ENCODE assay signal across 8 mouse cellular contexts in the genomic region with DNA sequence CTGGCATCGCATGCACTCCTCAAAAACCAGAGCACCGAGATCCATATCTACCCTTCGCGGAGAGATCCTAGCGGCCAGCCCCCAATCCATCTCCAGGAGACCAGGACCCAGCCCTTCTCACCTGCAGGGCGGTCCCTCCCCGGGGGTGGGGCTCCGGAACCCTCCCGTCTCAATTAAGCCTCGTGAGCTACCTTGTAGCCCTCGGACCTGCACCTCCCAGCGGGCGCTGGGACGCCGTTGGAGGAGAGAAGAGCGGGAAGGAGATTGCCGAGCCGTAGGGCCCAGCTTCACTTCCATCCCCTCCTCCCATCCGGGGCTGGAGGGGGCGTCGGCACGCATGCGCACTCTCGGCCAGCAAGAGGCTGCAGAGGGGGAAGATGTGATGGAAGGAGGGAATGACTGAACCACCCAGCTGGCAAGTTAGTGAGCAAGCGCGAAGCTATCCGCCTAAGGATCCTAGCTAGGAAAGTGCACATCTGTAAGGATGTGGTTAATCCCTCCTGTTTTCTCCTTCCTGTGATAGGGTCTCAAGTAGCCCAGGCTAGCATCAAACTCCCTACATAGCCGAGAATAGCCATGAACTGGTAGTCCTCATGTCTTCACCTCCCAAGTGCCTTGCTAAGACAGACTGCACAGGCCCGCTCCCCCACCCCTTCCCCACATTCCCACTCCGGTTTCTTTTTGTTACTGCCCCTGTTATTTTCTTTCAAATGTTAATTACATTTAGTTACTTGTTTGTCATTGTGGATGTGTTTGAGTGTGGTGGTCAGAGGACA. TPM values are rescaled to one million over a fixed set of nuclear protein-coding genes. Genes with fewer than 3 reads are reported as not detected.
DNase-seq lines count a peak whose midpoint lies in the region; ATAC-seq and TF ChIP-seq lines count a peak whose summit lies in the region.

A gene (plus strand): TSS at position 214 of the 776 bp plus-strand sequence.
A gene (minus strand): TSS at position 312 of the 776 bp plus-strand sequence.

- no peak for TF ChIP-seq EP300 in heart, adult 2 months (IDR thresholded peaks at IDR 0.05; ENCODE audit: insufficient read depth, low read depth, low read length)

- H3K4me1 ChIP-seq in heart, adult 2 months (ENCODE audit: control insufficient read depth, insufficient read depth, low read length): no peaks in the 10 kb centered on the region; the same call in 1 of the 2 replicates
- no peaks in the 10 kb centered on the region; the same call in 1 of the 2 replicates for H3K4me1 ChIP-seq in intestine, embryonic 14.5 days (replicated peaks; ENCODE audit: control insufficient read depth, insufficient read depth, low read length)
- peaks cover 4% of the 10 kb centered on the region; the same call in 1 of the 2 replicates for H3K4me1 ChIP-seq in limb, embryonic 13.5 days
- H3K4me1 ChIP-seq in neural tube, embryonic 12.5 days: 0 out of 2 replicates have a peak, but pooled peaks cover 10% of the 10 kb centered on the region

- H3K4me2 ChIP-seq in intestine, embryonic 14.5 days (ENCODE audit: low read length): peak within 1 kb of the TSS; percentile 76
- H3K4me2 ChIP-seq in limb, embryonic 13.5 days (replicated peaks): peak within 1 kb of the TSS; percentile 75
- H3K4me2 ChIP-seq in neural tube, embryonic 12.5 days (replicated peaks): peak within 1 kb of the TSS; percentile 75

- 0 out of 2 replicates have a peak, but pooled peaks cover 4% of the 10 kb centered on the region for H3K9me3 ChIP-seq in intestine, embryonic 14.5 days (ENCODE audit: control insufficient read depth, low read length)
- no peaks in the 10 kb centered on the region for H3K9me3 ChIP-seq in limb, embryonic 13.5 days
- H3K9me3 ChIP-seq in neural tube, embryonic 12.5 days: no peaks in the 10 kb centered on the region

- 11% methylated on average over 30 of the region's 30 CpGs for WGBS in heart, adult 2 months
- 6% methylated on average over 29 of the region's 30 CpGs for WGBS in intestine, embryonic 14.5 days
- 6% methylated on average over 30 of the region's 30 CpGs for WGBS in limb, embryonic 13.5 days
- 6% methylated on average over 30 of the region's 30 CpGs for WGBS in neural tube, embryonic 12.5 days

- peak; percentile 44 for ATAC-seq in intestine, embryonic 14.5 days (replicated peaks; ENCODE audit: low FRiP score, low TSS enrichment, low read depth)
- ATAC-seq in limb, embryonic 13.5 days (ENCODE audit: low FRiP score, low read depth): peak; percentile 78
- peak; percentile 77 for ATAC-seq in neural tube, embryonic 12.5 days (ENCODE audit: low FRiP score, low read depth)

- no peaks in the 10 kb centered on the region for H3K79me2 ChIP-seq in heart, adult 2 months (replicated peaks; ENCODE audit: control insufficient read depth, insufficient read depth, low read length)

- H3K36me3 ChIP-seq in heart, adult 2 months (ENCODE audit: control insufficient read depth, insufficient read depth, low read length): no peaks in the 10 kb centered on the region
- H3K36me3 ChIP-seq in intestine, embryonic 14.5 days (ENCODE audit: control insufficient read depth, insufficient read depth, low read length): no peaks in the 10 kb centered on the region
- no peaks in the 10 kb centered on the region for H3K36me3 ChIP-seq in limb, embryonic 13.5 days
- H3K36me3 ChIP-seq in neural tube, embryonic 12.5 days: no peaks in the 10 kb centered on the region

- intact Hi-C loops in heart, adult 2 months (cut with DNase I): no loop called here

- H3K4me3 ChIP-seq in heart, adult 2 months: peak within 1 kb of the TSS; percentile 32; the same call in 1 of the 2 replicates
- peak within 1 kb of the TSS; percentile 55 for H3K4me3 ChIP-seq in intestine, embryonic 14.5 days (ENCODE audit: low read depth, low read length)
- H3K4me3 ChIP-seq in limb, embryonic 13.5 days: peak within 1 kb of the TSS; percentile 58
- peak within 1 kb of the TSS; percentile 49 for H3K4me3 ChIP-seq in neural tube, embryonic 12.5 days

- TF ChIP-seq CTCF in heart, adult 2 months (IDR thresholded peaks at IDR 0.05): no peak

- H3K27ac ChIP-seq in heart, adult 2 months: no peak within 1 kb of the TSS
- H3K27ac ChIP-seq in intestine, embryonic 14.5 days (ENCODE audit: low read depth): peak within 1 kb of the TSS; percentile 27; the same call in 1 of the 2 replicates
- no peak within 1 kb of the TSS for H3K27ac ChIP-seq in limb, embryonic 13.5 days
- H3K27ac ChIP-seq in neural tube, embryonic 12.5 days: no peak within 1 kb of the TSS

- TF ChIP-seq POLR2A in heart, adult 2 months (IDR thresholded peaks at IDR 0.05; ENCODE audit: insufficient read depth, low read depth, low read length): no peak

- peak within 1 kb of the TSS; percentile 8; the same call in 1 of the 2 replicates for H3K9ac ChIP-seq in heart, adult 2 months (ENCODE audit: low read depth, low read length)
- peak within 1 kb of the TSS; percentile 58 for H3K9ac ChIP-seq in intestine, embryonic 14.5 days (ENCODE audit: low read length)
- H3K9ac ChIP-seq in limb, embryonic 13.5 days: peak within 1 kb of the TSS; percentile 75
- H3K9ac ChIP-seq in neural tube, embryonic 12.5 days: peak within 1 kb of the TSS; percentile 68

- peaks cover 1% of the 10 kb centered on the region; the same call in 1 of the 2 replicates for H3K27me3 ChIP-seq in heart, adult 2 months (ENCODE audit: control insufficient read depth, insufficient read depth, low read length)
- peaks cover 22% of the 10 kb centered on the region for H3K27me3 ChIP-seq in intestine, embryonic 14.5 days (replicated peaks; ENCODE audit: control insufficient read depth, insufficient read depth, low read length)
- H3K27me3 ChIP-seq in limb, embryonic 13.5 days: peaks cover 32% of the 10 kb centered on the region
- peaks cover 29% of the 10 kb centered on the region for H3K27me3 ChIP-seq in neural tube, embryonic 12.5 days (replicated peaks)

- DNase-seq in heart, adult 2 months: peak; percentile 44 to 54
- DNase-seq in heart, adult 8-10 months (ENCODE audit: low spot score): no peak
- DNase-seq in cerebellum, postnatal 36 days: peak; percentile 27 to 63
- DNase-seq in frontal cortex, postnatal 36 days (ENCODE audit: low spot score in 2 of 2): peak; percentile 86 to 88
- peak; percentile 84 for DNase-seq in intestine, embryonic 14.5 days (ENCODE audit: low spot score)
- peak; percentile 74 for DNase-seq in thymus, postnatal 14 days

RNA-seq across cellular contexts. Expression of the first gene that starts in this region (rescaled TPM):
- 10 to 100 TPM; 53.2 to 65.2 TPM for total RNA-seq in heart, adult 2 months (2021)
- 50.4 and 57.3 TPM in 2 replicates for polyA plus RNA-seq in heart, adult 2 months (2012; rRNA removed)
- total RNA-seq in heart, adult 8-10 months (2022): 10 to 100 TPM; 66.1 to 75.2 (median 70.0) TPM
- 42.9 and 46.5 TPM in 2 replicates for polyA plus RNA-seq in intestine, embryonic 14.5 days (2014; fragmentation: Nextera tagmentation; extraction: Ambion mirVana)
- 28.2 TPM in 2 replicates for polyA plus RNA-seq in limb, embryonic 13.5 days (2015; fragmentation: Nextera tagmentation; extraction: Ambion mirVana)
- polyA plus RNA-seq in neural tube, embryonic 12.5 days (2016; fragmentation: Nextera tagmentation; extraction: Ambion mirVana): 17.2 and 18.7 TPM in 2 replicates

RNA-seq across cellular contexts. Expression of the second gene that starts in this region (rescaled TPM):
- under 1 TPM in 1 of 2 experiments, not detected in 1; 0.07 TPM for total RNA-seq in heart, adult 2 months (2021)
- polyA plus RNA-seq in heart, adult 2 months (2012; rRNA removed): 0.08 TPM in 1 of 2 replicates, not detected in the other
- under 1 TPM in 1 of 4 experiments, not detected in 3; 0.09 TPM for total RNA-seq in heart, adult 8-10 months (2022)
- polyA plus RNA-seq in intestine, embryonic 14.5 days (2014; fragmentation: Nextera tagmentation; extraction: Ambion mirVana): 3.1 and 3.6 TPM in 2 replicates
- 5.9 and 6.2 TPM in 2 replicates for polyA plus RNA-seq in limb, embryonic 13.5 days (2015; fragmentation: Nextera tagmentation; extraction: Ambion mirVana)
- polyA plus RNA-seq in neural tube, embryonic 12.5 days (2016; fragmentation: Nextera tagmentation; extraction: Ambion mirVana): 4.3 and 4.5 TPM in 2 replicates

Comparison
In these comparisons a context has a peak if more than half of its experiments do, and no peak if none do; other contexts are left out.
1. H3K9ac ChIP-seq: peak in every context shown above with its lines; median percentile 75 in limb, embryonic 13.5 days; 68 in neural tube, embryonic 12.5 days; 58 in intestine, embryonic 14.5 days; 8 in heart, adult 2 months.